Mouse (Mus musculus): ENCODE results near the gene 2810021J22Rik. TPM values are rescaled to one million over a fixed set of nuclear protein-coding genes. Genes with fewer than 3 reads are reported as not detected.

Gene 2810021J22Rik
- polyA plus RNA-seq, 1 experiment = not detected

- no peak overlapping the region for H3K27ac ChIP-seq (ENCODE audit: insufficient read depth, low read depth, low read length)
- WGBS = 66% methylated on average over 6 of the region's 6 CpGs
- TF ChIP-seq POLR2A (IDR thresholded peaks at IDR 0.05; ENCODE audit: insufficient read depth, low read depth, low read length) (no peak), CTCF (IDR thresholded peaks at IDR 0.05; ENCODE audit: insufficient read depth, low read depth, low read length) (no peak)
- H3K4me3 ChIP-seq (ENCODE audit: insufficient read depth, low read depth, low read length) = no peak overlapping the region
- peaks cover 4% of the 10 kb centered on the region; the same call in 1 of the 2 replicates for H3K4me1 ChIP-seq (ENCODE audit: control insufficient read depth, insufficient read depth, low read length)
Measured at GRCm38 (mm10) chr11:58867954-58868330, 926 bp downstream of the 2810021J22Rik start.

DNA sequence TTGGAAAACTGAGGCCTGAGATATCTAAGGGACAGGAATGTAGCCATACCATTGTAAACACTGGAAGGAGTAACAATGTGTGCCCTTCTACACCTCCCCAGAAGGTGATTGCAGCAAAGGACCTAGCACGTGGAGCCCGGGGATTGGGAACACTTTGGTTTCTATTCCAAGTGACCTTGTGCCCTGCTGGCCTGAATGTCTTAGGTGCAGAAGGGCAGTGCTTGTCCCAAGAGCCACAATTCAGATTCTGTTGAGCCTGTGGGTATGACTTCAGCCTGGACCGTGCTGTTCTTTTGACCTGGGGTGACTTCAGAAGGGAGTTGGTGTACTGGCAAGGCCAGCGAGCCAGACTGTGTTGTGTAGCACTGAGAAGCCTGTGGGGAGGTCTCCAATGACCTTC, 3.9 kb downstream of the 2810021J22Rik start:
- TF ChIP-seq CTCF (IDR thresholded peaks at IDR 0.05; ENCODE audit: insufficient read depth, low read depth, low read length) (no peak), POLR2A (IDR thresholded peaks at IDR 0.05; ENCODE audit: insufficient read depth, low read depth, low read length) (no peak)
- H3K4me1 ChIP-seq (ENCODE audit: control insufficient read depth, insufficient read depth, low read length) = peaks cover 4% of the 10 kb centered on the region; the same call in 1 of the 2 replicates
- 86% methylated on average over 4 of the region's 4 CpGs for WGBS
- H3K27ac ChIP-seq (ENCODE audit: insufficient read depth, low read depth, low read length) = no peak overlapping the region
- no peak overlapping the region for H3K4me3 ChIP-seq (ENCODE audit: insufficient read depth, low read depth, low read length)

GRCm38 (mm10) chr11:58883756-58884155, 16.7 kb downstream of the 2810021J22Rik start:
- H3K27ac ChIP-seq (ENCODE audit: insufficient read depth, low read depth, low read length) = no peak overlapping the region
- H3K4me1 ChIP-seq (ENCODE audit: control insufficient read depth, insufficient read depth, low read length) = no peaks in the 10 kb centered on the region
- no peak overlapping the region for H3K4me3 ChIP-seq (ENCODE audit: insufficient read depth, low read depth, low read length)
- no peak for TF ChIP-seq CTCF (IDR thresholded peaks at IDR 0.05; ENCODE audit: insufficient read depth, low read depth, low read length)
- TF ChIP-seq POLR2A (IDR thresholded peaks at IDR 0.05; ENCODE audit: insufficient read depth, low read depth, low read length) = no peak
- 86% methylated on average over 8 of the region's 8 CpGs for WGBS

DNA sequence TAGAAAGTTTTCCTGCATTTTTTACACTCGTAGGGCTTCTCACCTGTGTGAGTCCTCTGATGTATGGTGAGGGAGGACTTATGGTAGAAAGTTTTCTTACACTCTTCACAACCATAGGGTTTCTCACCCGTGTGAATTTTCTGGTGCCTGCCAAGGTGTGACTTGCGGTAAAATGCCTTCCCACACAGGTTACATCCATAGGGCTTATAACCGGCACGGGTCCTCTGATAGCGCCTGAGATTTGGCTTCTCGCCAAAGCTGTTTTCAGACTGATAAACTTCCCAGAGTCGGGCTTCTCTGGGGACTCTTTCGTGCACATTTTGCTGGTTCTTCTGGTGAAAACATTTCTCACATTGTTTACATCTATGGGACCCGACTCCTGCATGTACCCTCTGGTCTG, 23.5 kb downstream of the 2810021J22Rik start:
- WGBS = 84% methylated on average over 10 of the region's 10 CpGs
- H3K4me3 ChIP-seq (ENCODE audit: insufficient read depth, low read depth, low read length) = no peak overlapping the region
- no peak for TF ChIP-seq CTCF (IDR thresholded peaks at IDR 0.05; ENCODE audit: insufficient read depth, low read depth, low read length)
- no peaks in the 10 kb centered on the region for H3K4me1 ChIP-seq (ENCODE audit: control insufficient read depth, insufficient read depth, low read length)
- no peak overlapping the region for H3K27ac ChIP-seq (ENCODE audit: insufficient read depth, low read depth, low read length)

- no peak for TF ChIP-seq POLR2A (IDR thresholded peaks at IDR 0.05; ENCODE audit: insufficient read depth, low read depth, low read length)
- no peak for TF ChIP-seq CTCF (IDR thresholded peaks at IDR 0.05; ENCODE audit: insufficient read depth, low read depth, low read length)
- H3K27ac ChIP-seq (ENCODE audit: insufficient read depth, low read depth, low read length) = no peak overlapping the region
- peaks cover 3% of the 10 kb centered on the region; the same call in 1 of the 2 replicates for H3K4me1 ChIP-seq (ENCODE audit: control insufficient read depth, insufficient read depth, low read length)
- H3K4me3 ChIP-seq (ENCODE audit: insufficient read depth, low read depth, low read length) = no peak overlapping the region
- WGBS = 75% methylated on average over 6 of the region's 6 CpGs
Measured at GRCm38 (mm10) chr11:58894456-58894855, 27.4 kb downstream of the 2810021J22Rik start.

DNA sequence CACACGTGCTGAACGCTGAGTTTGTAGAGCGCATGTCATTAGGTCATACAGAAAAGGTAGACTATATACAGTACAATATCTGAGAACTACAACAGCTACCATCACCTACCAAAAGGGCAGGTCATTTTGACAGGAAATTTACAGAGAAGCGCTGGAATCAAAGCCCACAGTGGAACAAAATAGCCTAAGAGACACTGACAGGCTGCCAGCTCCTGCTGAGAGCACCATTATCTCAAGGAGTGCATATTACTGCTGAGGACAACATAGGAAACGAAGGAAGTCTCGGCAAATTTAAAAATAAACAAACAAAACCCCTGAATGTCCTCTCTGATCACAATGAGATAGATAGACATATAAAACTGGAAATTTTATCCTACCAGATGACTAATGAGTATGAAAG, 30.5 kb downstream of the 2810021J22Rik start:
- Histone ChIP-seq H3K27ac (ENCODE audit: insufficient read depth, low read depth, low read length) (no peak overlapping the region), H3K4me3 (ENCODE audit: insufficient read depth, low read depth, low read length) (no peak overlapping the region), H3K4me1 (ENCODE audit: control insufficient read depth, insufficient read depth, low read length) (peaks cover 7% of the 10 kb centered on the region)
- TF ChIP-seq CTCF (IDR thresholded peaks at IDR 0.05; ENCODE audit: insufficient read depth, low read depth, low read length) (no peak), POLR2A (IDR thresholded peaks at IDR 0.05; ENCODE audit: insufficient read depth, low read depth, low read length) (no peak)
- WGBS = 64% methylated on average over 6 of the region's 6 CpGs

GRCm38 (mm10) chr11:58901080-58901479, 34.1 kb downstream of the 2810021J22Rik start:
- peaks cover 9% of the 10 kb centered on the region for H3K4me1 ChIP-seq (ENCODE audit: control insufficient read depth, insufficient read depth, low read length)
- no peak overlapping the region for H3K4me3 ChIP-seq (ENCODE audit: insufficient read depth, low read depth, low read length)
- TF ChIP-seq CTCF (IDR thresholded peaks at IDR 0.05; ENCODE audit: insufficient read depth, low read depth, low read length) (no peak), POLR2A (IDR thresholded peaks at IDR 0.05; ENCODE audit: insufficient read depth, low read depth, low read length) (no peak)
- no peak overlapping the region for H3K27ac ChIP-seq (ENCODE audit: insufficient read depth, low read depth, low read length)

GRCm38 (mm10) chr11:58903511-58904409, 36.7 kb downstream of the 2810021J22Rik start, which contains the start of gene Zfp39:
Gene Zfp39, minus strand, starts transcription at chr11:58904225.
- Histone ChIP-seq H3K4me1 (ENCODE audit: control insufficient read depth, insufficient read depth, low read length) (peaks cover 7% of the 10 kb centered on the region), H3K4me3 (ENCODE audit: insufficient read depth, low read depth, low read length) (peak within 1 kb of the TSS; percentile 74), H3K27ac (ENCODE audit: insufficient read depth, low read depth, low read length) (peak within 1 kb of the TSS; percentile 60)
- 1% methylated on average over 40 of the region's 40 CpGs for WGBS
- TF ChIP-seq CTCF (IDR thresholded peaks at IDR 0.05; ENCODE audit: insufficient read depth, low read depth, low read length) = no peak
- TF ChIP-seq POLR2A (IDR thresholded peaks at IDR 0.05; ENCODE audit: insufficient read depth, low read depth, low read length) = peak; percentile 76

DNA sequence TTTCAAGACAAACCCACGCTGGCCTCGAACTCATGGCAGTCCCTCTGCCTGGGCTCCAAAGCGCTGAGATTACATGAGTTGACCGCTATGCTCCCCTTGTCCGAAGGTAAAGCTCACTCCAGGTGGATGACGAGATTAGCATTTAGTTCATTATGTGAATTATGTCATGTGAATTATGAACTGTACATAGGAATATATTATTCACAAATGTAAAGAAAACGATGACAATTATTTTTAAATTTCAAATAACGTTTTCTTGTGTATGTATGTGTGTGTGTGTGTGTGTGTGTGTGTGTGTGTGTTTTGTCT, 37.3 kb downstream of the 2810021J22Rik start:
- WGBS = 2% methylated on average over 8 of the region's 8 CpGs
- Histone ChIP-seq H3K4me1 (ENCODE audit: control insufficient read depth, insufficient read depth, low read length) (peaks cover 7% of the 10 kb centered on the region), H3K4me3 (ENCODE audit: insufficient read depth, low read depth, low read length) (peak overlapping the region; percentile 74), H3K27ac (ENCODE audit: insufficient read depth, low read depth, low read length) (0 out of 2 replicates have a peak overlapping the region, but pooled peaks have one; percentile 42)
- TF ChIP-seq CTCF (IDR thresholded peaks at IDR 0.05; ENCODE audit: insufficient read depth, low read depth, low read length) (no peak), POLR2A (IDR thresholded peaks at IDR 0.05; ENCODE audit: insufficient read depth, low read depth, low read length) (no peak)

Data from olfactory bulb, adult 2 months (tissue).